Mouse (Mus musculus) kidney, postnatal 4 days (tissue): Measurements from ENCODE around the gene Flnc.
A peak's percentile ranks its signal among the peaks of the same experiment; 100 is the strongest.

Experiments used
- DNase-seq, 2 experiments: peaks; one replicate each; pipeline ENCODE4 v3.0.0; 2021; ENCODE audit warnings: mixed read lengths in 2 of 2

Gene Flnc

GRCm38 (mm10) chr6:29432156-29432555 is 900 bp upstream of the Flnc start:
- no peak for DNase-seq

- no peak for DNase-seq
Measured at GRCm38 (mm10) chr6:29432676-29433037, 399 bp upstream of the Flnc start.

- DNase-seq = peak; percentile 36 to 52
Measured at GRCm38 (mm10) chr6:29433804-29434795, 1.0 kb downstream of the Flnc start.

GRCm38 (mm10) chr6:29434911-29435691 is 2.0 kb downstream of the Flnc start:
- DNase-seq = peak; percentile 57 to 72

- peak; percentile 49 to 57 for DNase-seq
Measured at GRCm38 (mm10) chr6:29435940-29436451, 2.9 kb downstream of the Flnc start.

GRCm38 (mm10) chr6:29436461-29436934 is 3.4 kb downstream of the Flnc start:
- peak; percentile 46 to 60 for DNase-seq

- DNase-seq = no peak
Measured at GRCm38 (mm10) chr6:29439251-29439650, 6.2 kb downstream of the Flnc start.

GRCm38 (mm10) chr6:29439789-29440188 is 6.7 kb downstream of the Flnc start:
- DNase-seq = no peak

GRCm38 (mm10) chr6:29444773-29445172 is 11.7 kb downstream of the Flnc start:
- peak; percentile 74 to 78 for DNase-seq

GRCm38 (mm10) chr6:29445354-29445753 is 12.3 kb downstream of the Flnc start:
- no peak for DNase-seq

- no peak for DNase-seq
Measured at GRCm38 (mm10) chr6:29449858-29450257, 16.8 kb downstream of the Flnc start.

GRCm38 (mm10) chr6:29450667-29451066 is 17.6 kb downstream of the Flnc start:
- no peak for DNase-seq

GRCm38 (mm10) chr6:29461502-29461901 is 28.4 kb downstream of the Flnc start:
- no peak for DNase-seq

GRCm38 (mm10) chr6:29463388-29463787 is 30.3 kb downstream of the Flnc start:
- no peak for DNase-seq

- DNase-seq = peak; percentile 97
Measured at GRCm38 (mm10) chr6:29467583-29468354, 34.7 kb downstream of the Flnc start, which contains the start of gene Atp6v1f. Gene Atp6v1f, plus strand, starts transcription at chr6:29467718.

GRCm38 (mm10) chr6:29468851-29469250 is 35.8 kb downstream of the Flnc start:
- DNase-seq = peak in 1 of 2 experiments; percentile 17

GRCm38 (mm10) chr6:29471137-29471536 is 38.1 kb downstream of the Flnc start, which contains the start of gene Atp6v1fnb:
Gene Atp6v1fnb, plus strand, starts transcription at chr6:29471437.
- no peak for DNase-seq

- DNase-seq = peak; percentile 88 to 93
Measured at GRCm38 (mm10) chr6:29473941-29474691, 41.1 kb downstream of the Flnc start.

GRCm38 (mm10) chr6:29474736-29475135 is 41.7 kb downstream of the Flnc start:
- peak in 1 of 2 experiments; percentile 21 for DNase-seq

GRCm38 (mm10) chr6:29482691-29483090 is 49.6 kb downstream of the Flnc start:
- DNase-seq = no peak
